Mouse (Mus musculus) regulatory T cell (primary cell): ENCODE measurements around the gene Dennd1a.

Source experiments
- in situ Hi-C: fragments of 300-600 bp; cut with MboI, MseI; formaldehyde crosslinking; loops from one replicate; pipeline ENCODE4 v1.15.1; 2025; ENCODE audit warnings: high pct_unique_total_duplicates

The Dennd1a gene

DNA sequence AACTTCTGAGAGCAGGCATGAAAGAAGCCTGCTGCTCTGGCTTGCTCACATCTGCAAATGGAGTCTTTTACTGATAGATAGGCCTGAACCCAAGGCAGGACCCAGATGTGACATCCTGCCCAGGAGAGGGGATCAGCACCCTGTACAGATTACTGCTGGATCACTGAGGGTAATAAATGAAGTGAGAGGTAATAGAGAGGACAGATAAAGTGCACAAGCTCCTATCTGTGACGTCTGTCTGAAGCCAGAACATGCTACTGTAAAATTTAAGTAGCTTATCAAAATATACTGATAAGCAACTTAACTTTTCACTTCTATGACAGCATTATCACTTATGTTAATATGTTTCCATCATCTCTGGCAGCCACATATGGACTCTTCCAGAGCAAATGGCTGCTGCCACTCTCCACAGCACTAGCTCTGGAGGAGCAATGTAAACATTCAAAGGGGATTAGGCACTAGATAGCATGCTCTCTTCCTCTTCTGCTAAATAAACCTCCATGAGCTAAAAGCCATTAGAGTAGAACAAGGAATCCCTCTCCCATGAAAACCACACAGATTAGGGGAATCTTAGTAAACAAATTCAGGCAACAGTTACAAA, 235.6 kb downstream of the Dennd1a start:
- in situ Hi-C loops, result no loop called here

DNA sequence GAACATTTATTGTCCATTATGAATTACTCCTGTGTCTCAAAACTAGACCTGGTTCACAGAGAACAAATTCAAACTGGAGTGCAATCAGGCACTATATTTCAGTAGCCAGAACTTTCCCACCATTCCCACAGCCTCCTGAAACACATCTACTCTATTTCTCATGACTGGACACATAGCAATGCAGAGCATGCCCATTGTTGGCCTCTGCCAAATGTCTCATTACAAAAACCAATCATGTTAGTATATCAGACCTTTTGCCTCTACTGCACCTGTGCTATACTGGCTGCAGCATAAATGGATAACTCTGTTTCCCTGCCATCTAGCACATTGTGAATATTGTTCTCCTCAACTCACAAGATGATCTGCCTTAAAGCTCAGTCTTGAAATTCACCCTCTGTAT, 238.2 kb downstream of the Dennd1a start:
- in situ Hi-C loops, result no loop called here

- in situ Hi-C loops, result no loop called here
These were observed 241.9 kb downstream of the Dennd1a start for GRCm38 (mm10) chr2:38045286-38045685.

DNA sequence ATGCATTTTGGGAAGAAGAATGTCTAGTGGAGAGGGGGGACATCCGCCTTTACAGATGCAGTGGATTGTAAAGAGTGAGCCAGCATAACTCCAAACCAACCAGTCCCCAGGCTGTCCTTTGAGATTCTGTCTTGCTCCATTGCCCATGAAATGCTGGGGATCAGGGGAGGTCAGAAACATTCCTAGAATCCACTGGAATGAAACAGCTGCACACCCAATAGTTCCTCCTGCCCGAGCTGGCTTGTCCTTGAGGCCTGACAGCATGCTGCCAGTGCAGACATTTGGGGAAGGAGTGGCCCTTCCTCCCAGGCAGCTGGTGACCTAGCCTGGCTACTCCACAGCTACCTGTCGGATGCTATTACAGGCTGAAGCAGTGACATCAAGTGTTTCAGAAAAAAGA, 246.3 kb downstream of the Dennd1a start:
- in situ Hi-C loops, result no loop called here

DNA sequence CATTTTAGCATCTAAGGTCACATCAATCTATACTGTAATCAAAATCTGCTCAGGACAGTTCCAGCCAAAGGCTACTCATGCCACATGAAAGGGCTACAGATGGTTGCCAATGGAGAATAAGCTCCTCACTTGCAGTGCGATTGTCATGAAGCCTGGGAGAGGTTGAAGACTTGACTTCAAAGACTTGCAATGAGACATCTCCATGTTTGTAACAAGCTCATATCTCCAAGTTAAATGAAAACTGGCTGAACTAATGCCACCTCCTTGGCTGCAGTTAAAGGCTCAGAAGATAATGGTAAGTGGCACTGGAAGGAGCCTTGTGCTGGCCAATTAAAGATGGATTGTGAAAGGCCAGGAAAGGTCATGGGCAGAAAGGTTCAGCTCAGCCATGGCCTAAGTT, 247.6 kb downstream of the Dennd1a start:
- in situ Hi-C loops, result no loop called here

- in situ Hi-C loops, result no loop called here
These were observed 258.9 kb downstream of the Dennd1a start for GRCm38 (mm10) chr2:38028317-38028716.

DNA sequence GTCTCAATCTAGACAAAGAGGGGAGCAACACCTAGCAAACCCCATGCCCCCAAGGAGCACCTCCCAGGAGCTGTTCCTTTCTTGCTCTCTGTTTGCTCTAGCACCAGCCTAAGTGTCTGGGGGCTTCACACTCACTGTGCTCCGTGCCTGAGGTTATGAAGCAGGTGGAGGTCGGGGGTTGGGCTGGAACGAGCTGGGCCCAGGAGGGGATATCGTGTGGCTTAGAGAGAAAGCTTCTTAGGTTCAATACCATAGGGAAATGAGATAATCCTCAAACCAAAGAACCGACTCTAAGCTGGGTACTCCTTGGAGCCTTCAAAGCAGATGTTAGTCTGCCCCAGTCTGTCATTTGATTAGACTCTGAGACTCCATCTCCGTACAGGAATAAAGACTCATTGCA, 261.6 kb downstream of the Dennd1a start:
- in situ Hi-C loops, result no loop called here

- in situ Hi-C loops, result no loop called here
These were observed 263.5 kb downstream of the Dennd1a start for GRCm38 (mm10) chr2:38023741-38024130.

DNA sequence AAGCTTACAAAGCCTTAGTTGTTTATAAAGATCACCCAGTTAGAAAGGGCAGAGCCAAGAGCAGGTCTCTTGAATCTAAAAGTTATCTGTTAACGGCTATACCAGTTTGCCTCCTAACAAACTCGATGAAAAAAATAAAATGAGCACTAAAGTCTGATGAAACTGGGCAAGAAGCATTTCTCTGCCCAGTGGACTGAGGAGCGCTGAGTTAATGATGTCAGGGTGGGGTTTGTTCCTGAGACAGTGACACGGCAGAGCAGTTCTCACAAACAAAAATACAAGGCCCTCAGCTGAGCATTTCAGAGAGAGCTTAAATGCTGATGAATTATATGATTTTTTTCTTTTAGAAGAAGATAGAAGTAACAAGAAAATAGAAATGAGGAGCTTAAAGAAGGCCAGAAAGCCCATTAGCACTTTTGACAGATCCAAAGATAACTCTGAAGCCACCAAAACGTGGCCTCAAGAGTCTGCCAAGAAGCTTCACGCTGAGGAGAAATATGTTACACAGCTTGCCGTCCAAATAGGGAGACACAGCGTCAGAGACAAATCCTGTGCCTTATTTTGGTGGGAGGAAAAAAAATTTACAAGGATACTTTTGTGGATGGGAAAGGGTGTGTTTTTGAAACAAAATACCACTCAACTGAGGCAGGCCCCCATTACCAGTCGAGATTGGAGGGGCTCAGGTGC, 264.0 kb downstream of the Dennd1a start:
- in situ Hi-C loops, result no loop called here

DNA sequence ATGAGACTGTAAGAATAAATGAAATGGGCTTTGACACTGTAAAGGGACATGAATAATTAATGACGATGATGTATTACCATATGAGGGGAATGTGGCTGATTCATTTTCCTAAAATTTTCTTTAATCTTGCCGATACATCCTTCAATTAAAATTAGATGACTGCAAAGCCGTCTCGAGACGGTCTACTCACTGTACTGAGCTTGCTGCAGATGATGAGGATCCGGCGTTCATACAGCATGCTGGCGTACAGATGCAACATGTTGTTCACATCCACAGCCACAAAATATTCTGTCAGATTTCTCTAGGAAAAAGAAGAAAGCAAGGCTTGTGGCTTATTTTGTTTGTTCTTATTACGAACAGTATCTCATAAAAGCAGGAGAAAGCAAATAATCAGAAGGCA, 266.0 kb downstream of the Dennd1a start:
- in situ Hi-C loops, result no loop called here

- in situ Hi-C loops, result no loop called here
These were observed 272.5 kb downstream of the Dennd1a start for GRCm38 (mm10) chr2:38014702-38015101.

DNA sequence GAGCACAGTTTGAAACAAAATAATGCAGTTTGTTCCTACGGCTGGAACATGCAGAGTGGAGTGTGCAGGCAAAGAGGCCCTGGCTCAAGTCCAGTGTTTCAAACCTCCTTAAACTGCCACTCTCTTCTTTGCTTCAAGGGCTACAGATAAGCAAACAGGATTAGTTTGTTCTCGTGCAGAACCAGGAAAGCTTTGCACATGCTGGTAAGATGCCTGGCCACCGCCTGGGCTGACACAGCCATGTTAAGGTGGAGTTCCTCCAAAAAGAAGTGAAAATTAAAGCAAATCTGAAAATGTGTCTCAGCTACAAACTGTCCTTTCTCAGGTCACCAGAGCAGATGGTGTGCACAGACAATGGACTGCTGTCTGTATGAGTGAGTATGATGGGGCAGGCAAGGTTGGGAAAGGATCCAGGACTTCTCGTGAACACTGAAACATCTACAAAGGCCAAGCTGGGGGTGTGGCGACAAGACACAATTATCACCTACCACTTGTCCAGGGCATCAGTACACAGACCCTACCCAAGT, 273.3 kb downstream of the Dennd1a start:
- in situ Hi-C loops, result no loop called here

DNA sequence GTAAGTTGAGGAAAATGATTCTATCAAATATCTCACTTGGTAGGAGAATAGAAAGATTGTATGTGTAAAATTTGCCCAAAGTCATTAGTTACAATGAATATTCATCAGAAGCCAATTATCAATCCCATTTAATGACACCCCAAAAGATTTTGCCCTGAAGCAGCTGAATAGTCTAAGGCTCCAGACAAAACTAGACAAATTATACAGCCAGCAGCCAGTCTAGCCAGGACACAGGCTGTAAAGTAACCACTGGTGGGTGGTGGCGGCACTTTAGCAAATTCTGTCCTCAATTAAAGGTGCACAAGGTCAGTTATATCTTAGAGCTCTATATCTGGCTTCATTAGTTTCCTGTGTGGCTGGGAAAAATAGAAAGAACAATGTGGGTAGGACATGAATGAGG, 280.0 kb downstream of the Dennd1a start:
- in situ Hi-C loops, result no loop called here

DNA sequence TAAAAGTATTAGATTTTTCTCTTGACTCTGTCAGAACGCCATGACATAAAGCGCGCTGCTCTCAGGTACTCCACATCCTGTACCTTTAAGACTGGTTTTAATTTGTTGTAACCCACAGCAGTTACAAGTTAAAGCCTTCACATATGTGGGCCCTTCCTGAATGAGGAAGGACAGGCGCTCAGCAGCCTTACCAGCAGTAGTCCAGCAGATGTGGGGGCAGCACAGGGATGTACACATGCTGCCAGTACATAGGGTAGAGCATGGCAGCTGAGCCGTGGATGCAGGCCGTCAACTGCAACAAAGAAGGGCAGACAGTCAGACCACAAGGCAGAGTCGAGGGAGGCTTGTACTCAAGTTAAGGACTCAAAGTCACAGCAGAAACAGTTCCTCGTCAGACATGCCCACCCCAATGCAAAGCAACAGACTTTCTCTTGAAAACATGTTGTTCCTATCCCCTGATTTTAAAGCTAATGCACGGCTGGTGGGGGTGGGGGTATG, 284.0 kb downstream of the Dennd1a start:
- in situ Hi-C loops, result no loop called here

DNA sequence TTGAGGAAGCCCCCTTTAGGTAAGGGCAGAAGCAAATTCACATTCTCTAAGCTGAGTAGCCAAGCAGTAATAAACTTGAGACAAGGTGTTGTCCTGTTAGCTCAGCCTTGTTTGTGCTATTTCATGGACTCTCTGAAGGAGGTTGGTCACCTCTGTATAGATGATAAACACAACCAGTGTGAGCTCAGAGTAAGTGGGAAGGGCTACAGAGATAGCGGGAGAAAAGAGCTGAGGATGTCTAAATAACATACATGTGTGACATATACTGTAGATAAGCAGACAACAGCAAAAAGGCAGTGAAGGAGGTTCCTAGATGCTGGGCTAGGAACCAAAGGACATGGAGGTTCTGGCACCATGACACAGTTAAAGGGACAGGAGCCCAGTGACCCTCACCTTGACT, 286.2 kb downstream of the Dennd1a start:
- in situ Hi-C loops, result no loop called here

GRCm38 (mm10) chr2:37997966-37998365, 289.2 kb downstream of the Dennd1a start:
- in situ Hi-C loops, result no loop called here

- in situ Hi-C loops, result no loop called here
These were observed 298.1 kb downstream of the Dennd1a start for GRCm38 (mm10) chr2:37989091-37989490.

DNA sequence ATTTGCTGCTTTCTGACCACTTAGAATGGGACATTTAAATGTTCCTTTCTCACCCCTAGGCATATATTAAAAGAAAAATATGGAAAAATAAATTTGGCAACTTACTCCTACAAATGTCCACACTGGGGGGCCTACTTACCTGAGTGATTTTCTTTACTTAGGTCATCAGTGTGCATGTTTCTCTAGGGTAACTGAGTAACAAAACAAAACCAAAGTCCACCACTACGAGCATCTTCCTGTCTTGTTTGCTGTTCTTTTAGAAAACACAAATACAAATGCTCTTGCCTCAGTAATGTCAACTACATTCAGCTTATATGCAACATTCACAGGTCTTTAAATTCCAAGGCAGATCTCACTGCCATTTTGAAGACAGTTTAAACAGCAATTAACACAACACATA, 298.9 kb downstream of the Dennd1a start:
- in situ Hi-C loops, result no loop called here

DNA sequence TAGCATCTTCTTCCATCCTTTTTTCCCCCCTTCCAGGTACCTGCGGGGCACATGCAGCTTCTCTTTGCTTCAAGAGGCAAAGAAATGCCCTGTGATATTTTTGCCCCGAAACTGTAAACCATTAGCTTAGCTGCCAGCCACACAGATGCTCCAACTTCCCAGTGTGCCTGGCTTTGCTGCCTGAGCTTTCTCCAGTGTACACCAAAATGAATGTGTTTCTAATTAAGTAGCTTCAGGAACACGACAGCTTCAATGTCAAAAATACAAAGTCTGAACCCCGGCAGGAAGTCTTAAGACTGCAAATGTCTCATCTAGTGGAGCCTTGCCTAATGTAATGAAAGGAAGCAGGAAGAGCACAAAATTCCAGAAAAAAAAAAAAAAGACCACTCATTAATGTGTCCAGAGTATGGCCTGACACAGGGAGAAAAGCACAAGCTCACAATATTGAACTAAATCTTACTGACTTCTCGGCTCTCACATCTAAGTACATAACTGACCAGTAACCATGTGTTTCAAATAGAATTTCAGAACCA, 301.4 kb downstream of the Dennd1a start:
- in situ Hi-C loops, result no loop called here

DNA sequence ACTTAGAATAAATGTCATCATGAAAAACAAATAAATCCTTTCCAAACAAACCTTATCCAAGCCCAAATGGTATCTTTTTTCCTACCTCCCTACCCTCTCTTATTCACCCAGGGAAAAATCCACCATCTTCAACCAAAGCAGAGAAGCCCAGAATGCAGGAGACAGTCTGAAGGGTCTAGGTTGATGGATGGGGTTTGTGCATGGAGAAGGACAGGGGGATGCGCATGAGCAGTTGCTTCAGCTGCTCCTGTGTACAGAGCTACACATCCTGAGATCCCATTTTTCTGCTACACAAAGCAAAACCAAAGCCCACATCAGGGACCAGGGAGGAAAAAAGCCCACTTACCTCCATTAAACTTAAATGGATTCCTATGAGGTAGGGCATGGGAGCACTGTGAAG, 304.5 kb downstream of the Dennd1a start:
- in situ Hi-C loops, result no loop called here

DNA sequence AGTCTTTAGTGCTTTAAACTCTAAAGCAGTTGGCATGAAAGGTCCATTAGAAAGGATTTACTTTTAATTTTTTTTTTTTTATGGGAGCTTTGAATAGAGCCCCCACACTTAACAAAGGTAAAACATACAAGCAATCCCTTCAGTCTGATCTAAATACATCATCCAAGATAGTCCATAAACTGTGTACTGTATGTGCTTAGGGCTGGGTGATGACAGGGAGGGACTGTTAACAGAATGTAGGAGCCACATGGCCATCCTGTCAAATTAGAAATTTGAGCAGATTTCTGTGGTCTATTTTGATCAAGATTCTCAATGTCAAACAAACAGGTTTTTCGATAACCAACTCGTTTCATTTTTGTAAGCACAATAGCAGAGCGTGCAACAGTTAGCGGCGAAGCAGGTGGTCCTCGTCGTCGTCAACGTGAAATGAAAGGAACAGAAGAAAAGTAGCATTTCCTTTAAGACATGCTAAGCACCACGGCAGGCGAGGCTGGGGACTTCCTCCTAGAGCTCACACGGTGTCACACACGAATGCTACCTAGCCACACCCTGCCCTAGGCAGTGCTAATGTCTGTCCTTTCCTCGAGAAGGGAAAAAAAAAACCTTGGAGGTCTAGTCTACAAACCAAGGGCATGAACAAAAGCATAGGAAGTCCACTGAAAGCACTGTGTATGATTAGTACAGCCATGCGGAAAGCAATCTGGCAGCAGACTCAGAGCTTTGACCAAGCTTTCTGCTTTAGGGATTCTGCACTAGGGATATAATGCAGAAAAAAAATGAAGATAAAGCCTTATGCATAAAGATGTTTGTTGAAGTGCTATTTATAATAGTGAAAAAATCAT, 305.4 kb downstream of the Dennd1a start:
- in situ Hi-C loops, result no loop called here

DNA sequence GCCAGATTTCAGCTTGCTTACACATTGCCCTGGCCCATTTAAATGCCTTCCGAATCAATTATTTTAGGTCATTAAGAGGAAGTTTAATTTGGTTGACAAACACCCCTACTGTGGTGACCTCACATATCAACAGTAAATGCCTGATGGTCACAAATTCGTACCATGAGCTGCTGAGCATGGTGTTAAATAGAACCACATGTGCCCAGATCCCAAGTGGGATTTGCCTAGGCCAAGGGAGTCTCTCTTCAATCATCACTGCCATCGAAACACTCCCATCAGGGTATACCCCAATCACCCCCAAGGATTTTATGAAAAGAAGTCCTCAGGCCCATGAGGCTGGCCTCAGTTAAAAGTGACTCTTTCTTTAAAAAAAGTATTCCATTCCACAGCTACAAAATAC, 313.0 kb downstream of the Dennd1a start:
- in situ Hi-C loops, result no loop called here
